Mouse (Mus musculus): Measurements from ENCODE around the gene Cers6. TPM values are rescaled to one million over a fixed set of nuclear protein-coding genes. Genes with fewer than 3 reads are reported as not detected.

Cers6 gene
- polyA plus RNA-seq, 1 experiment from 2014 or later: 28.8 TPM

DNA sequence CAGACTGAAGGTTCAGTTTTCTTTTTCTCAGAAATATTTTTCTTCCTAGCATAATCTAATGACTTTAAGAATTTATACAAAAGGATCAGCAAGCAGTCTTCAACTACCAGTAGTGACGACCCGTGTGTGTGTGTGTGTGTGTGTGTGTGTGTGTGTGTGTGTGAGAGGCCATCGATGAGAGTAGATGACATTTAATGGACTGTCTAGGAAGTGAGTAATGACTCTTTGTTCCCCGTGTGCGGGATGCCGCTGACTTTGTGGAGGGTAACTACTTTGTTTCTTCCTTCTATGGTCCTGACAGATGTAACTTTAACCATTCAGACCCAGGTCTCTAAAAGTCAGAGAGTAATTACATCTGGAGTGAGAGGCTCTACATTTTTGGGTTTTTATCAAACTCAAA is 2.3 kb downstream of the Cers6 start:
- DNase-seq (ENCODE audit: low spot score): no peak
- Histone ChIP-seq H3K27me3 (ENCODE audit: insufficient read depth, poor library complexity, severe bottlenecking) (peaks cover 5% of the 10 kb centered on the region; the same call in 1 of the 2 replicates), H3K9me3 (no peaks in the 10 kb centered on the region), H3K4me1 (peaks cover 31% of the 10 kb centered on the region), H3K36me3 (no peaks in the 10 kb centered on the region), H3K27ac (no peak overlapping the region), H3K4me3 (peak overlapping the region; percentile 74)
- 65% methylated on average over 6 of the region's 6 CpGs for WGBS

DNA sequence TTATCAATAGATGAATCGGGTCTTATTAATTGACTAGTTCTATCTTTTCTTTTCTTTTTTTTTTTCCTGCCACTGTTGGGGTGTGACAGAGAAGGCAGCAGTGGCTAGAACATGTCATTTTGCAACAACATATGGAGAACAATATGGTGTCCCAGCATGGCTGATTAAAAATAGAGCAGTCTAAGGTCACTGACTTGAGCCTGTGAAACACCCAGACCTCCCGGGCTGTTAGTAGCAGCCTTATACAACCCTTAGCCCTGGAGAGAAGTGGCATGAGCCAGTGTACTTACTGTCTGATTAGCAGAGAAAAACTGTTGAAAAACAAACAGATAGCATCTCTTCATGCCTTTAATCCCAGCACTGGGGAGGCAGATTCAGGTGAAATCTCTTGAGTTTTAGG is 3.1 kb downstream of the Cers6 start:
- Histone ChIP-seq H3K4me3 (no peak overlapping the region), H3K27me3 (ENCODE audit: insufficient read depth, poor library complexity, severe bottlenecking) (peaks cover 5% of the 10 kb centered on the region; the same call in 1 of the 2 replicates), H3K36me3 (no peaks in the 10 kb centered on the region), H3K4me1 (peaks cover 33% of the 10 kb centered on the region), H3K9me3 (no peaks in the 10 kb centered on the region), H3K27ac (no peak overlapping the region)
- WGBS: 74% methylated on average over 2 of the region's 2 CpGs
- DNase-seq (ENCODE audit: low spot score): no peak

DNA sequence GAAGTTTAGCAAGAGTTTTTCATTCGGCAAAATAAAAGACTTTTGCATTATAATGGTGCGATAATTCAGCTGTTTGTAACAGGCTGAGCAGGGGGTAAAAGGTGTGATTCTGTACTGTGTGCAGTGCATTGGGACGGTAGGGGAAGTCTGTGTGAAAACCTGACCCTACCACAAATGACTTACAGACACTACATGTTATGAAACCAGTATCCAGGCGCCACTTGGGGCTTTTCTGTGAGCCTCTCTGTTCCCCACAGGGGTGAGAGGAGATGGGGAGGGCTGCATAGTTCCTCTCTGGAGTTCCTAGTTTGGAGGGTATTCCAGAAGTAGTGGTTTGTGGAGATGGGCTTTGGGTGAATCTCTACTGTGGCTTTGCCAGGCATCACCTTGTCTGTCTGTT is 5.9 kb downstream of the Cers6 start:
- no peaks in the 10 kb centered on the region for H3K9me3 ChIP-seq
- no peak overlapping the region for H3K27ac ChIP-seq
- H3K36me3 ChIP-seq: no peaks in the 10 kb centered on the region
- no peaks in the 10 kb centered on the region for H3K27me3 ChIP-seq (ENCODE audit: insufficient read depth, poor library complexity, severe bottlenecking)
- H3K4me1 ChIP-seq: peaks cover 47% of the 10 kb centered on the region
- WGBS: 70% methylated on average over 4 of the region's 4 CpGs
- H3K4me3 ChIP-seq: no peak overlapping the region
- DNase-seq (ENCODE audit: low spot score): no peak

DNA sequence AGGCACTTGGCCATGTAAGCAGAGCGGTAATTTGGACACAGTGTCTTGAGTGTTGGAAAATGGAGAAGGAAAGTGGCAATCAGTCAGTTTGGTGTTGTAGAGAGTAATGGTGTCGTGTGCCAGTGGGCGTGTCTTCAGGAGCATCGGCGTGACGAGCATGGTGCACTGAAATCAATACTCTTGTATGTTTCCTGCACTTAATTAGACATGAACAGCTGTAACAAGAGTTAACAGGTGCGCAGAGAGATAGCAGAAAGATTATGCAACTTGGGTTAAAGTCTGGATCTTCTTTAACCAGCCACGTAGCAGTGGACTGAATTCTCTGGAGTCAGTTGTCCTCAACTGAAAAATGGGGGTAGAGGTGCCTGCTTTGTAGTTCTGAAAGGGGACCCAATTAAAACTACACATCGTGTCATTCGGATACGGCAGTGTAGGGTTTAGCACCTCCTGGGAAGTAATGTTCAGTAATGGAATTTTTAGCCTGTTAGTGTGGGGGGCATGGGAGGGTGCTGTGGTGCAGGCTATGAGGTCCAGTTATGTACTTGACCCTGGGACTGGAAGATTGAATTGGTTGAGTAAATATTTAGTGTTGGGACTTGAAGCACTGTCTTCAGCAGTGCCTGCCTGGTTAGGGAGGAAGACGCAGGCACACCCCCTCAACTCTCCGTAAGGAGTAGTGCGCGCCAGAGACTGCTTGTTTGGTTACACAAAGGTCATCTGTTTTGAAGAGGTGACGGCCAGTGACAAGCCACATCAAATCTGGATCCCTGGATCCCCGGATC is 9.9 kb downstream of the Cers6 start:
- Histone ChIP-seq H3K27me3 (ENCODE audit: insufficient read depth, poor library complexity, severe bottlenecking) (no peaks in the 10 kb centered on the region), H3K4me1 (peaks cover 62% of the 10 kb centered on the region), H3K27ac (peak overlapping the region; percentile 60; the same call in 1 of the 2 replicates), H3K36me3 (no peaks in the 10 kb centered on the region), H3K9me3 (no peaks in the 10 kb centered on the region), H3K4me3 (no peak overlapping the region)
- DNase-seq (ENCODE audit: low spot score): no peak
- WGBS: 82% methylated on average over 17 of the region's 17 CpGs

DNA sequence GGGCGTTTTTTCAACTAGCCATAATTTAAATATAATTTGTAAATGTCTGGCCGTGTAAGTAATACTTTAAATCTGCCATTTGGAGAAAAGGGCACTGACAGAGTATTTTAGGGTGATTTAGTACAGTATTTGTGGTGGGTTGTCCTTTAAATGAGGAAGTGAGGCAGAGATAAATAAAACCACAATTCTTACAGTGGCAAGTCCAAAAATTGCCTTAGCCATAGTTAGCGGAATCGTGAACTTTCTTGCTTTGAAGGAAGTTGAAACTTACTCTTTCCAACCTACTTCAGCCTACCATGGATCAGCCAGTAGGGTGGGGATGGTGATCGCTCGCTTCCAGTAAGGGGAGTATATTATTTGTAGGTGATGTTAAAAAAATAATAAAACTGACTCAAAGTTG is 11.8 kb downstream of the Cers6 start:
- Histone ChIP-seq H3K36me3 (no peaks in the 10 kb centered on the region), H3K27ac (no peak overlapping the region), H3K27me3 (ENCODE audit: insufficient read depth, poor library complexity, severe bottlenecking) (no peaks in the 10 kb centered on the region), H3K4me3 (no peak overlapping the region), H3K9me3 (no peaks in the 10 kb centered on the region), H3K4me1 (peaks cover 53% of the 10 kb centered on the region)
- DNase-seq (ENCODE audit: low spot score): no peak
- WGBS: 86% methylated on average over 6 of the region's 6 CpGs

DNA sequence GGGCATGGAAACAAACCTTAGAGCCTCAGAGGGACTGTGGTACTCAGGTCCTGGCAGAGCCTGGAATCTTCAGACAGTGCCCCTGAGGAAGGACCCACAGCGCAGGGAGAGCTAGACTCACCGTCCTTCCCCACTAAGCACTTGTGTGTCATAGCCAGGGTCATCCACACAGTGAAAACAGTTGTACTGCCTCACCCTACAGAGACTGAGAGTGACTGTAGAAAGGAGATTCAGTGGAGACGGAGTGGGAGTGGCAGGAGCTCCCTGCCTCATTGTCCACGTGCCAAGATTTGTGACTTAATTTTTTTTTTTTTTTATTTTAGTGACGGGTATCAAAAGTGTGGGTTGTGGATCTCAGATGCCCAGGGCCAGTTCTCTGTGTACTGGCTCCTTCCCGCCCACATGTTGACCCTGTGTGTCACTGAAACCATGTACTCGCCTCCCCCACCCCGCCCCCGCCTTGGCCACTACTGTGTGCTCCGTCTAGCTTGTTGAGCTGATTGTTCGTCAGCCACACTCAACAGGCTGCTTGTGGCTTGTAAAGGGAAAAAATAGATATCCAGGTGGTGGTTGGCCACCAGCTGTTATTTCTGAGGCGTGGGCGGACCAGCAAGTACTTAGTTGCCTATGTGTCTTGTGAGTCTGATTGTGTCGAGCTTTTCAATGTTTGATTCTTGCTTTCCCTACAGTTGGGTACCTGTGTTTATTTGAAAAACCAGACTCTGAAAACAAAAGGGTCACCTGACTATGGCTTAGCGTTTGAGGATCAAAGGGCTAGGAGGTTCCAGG is 12.6 kb downstream of the Cers6 start:
- Histone ChIP-seq H3K36me3 (peaks cover 3% of the 10 kb centered on the region; the same call in 1 of the 2 replicates), H3K4me1 (peaks cover 48% of the 10 kb centered on the region), H3K9me3 (no peaks in the 10 kb centered on the region), H3K27me3 (ENCODE audit: insufficient read depth, poor library complexity, severe bottlenecking) (no peaks in the 10 kb centered on the region), H3K27ac (peak overlapping the region; percentile 72), H3K4me3 (peak overlapping the region; percentile 22; the same call in 1 of the 2 replicates)
- peak; percentile 81 for DNase-seq (ENCODE audit: low spot score)
- 47% methylated on average over 15 of the region's 15 CpGs for WGBS

DNA sequence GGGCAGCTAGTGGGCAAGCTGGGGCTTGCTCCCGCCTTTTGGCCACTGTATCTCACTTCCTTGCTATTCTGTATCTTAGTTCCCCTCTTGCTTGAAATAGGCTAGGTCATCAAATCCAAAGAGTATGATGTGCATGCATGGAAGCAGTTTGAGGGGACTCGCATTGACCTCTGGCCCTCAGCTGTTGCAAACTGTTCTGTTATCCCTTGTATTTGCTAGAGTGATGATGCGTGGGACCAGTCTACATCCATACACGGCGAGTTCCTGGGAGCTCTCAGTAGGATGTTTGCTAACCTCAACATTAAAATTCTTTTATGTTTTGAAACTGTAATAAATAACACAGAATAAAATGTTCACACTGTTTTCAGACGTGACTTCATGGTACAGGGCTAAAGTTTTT is 13.3 kb downstream of the Cers6 start:
- Histone ChIP-seq H3K4me3 (0 out of 2 replicates have a peak overlapping the region, but pooled peaks have one; percentile 22), H3K27me3 (ENCODE audit: insufficient read depth, poor library complexity, severe bottlenecking) (no peaks in the 10 kb centered on the region), H3K36me3 (peaks cover 6% of the 10 kb centered on the region; the same call in 1 of the 2 replicates), H3K27ac (peak overlapping the region; percentile 72), H3K9me3 (no peaks in the 10 kb centered on the region), H3K4me1 (peaks cover 47% of the 10 kb centered on the region)
- DNase-seq (ENCODE audit: low spot score): no peak
- WGBS: 83% methylated on average over 6 of the region's 6 CpGs

DNA sequence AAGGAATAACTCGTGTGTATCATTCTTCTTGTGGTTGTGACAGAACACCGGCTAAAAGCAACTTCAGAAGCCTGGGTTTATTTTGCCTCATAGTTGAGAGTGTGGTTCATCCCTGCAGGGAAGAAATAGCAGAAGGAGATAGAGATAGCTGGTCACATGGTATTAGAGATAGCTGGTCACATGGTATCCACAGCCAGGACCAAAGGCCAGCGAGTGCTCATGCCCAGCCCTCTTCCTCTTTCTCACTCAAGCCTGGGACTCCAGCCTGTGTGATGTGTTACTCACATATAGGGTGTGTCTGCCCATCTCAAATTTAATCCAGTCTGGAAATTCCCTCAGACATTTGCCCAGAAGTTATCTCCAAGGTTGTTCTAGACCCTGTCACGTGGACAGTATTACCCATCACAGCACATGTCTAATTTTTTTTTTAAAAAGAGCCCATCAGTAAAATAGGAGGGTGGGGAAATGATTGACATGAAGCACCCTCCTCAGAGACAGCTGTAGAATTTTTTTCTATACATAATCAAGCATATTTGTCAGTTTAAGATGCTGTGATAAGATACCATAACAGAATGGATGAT is 17.9 kb downstream of the Cers6 start:
- H3K4me1 ChIP-seq: peaks cover 12% of the 10 kb centered on the region
- 81% methylated on average over 4 of the region's 4 CpGs for WGBS
- peaks cover 6% of the 10 kb centered on the region; the same call in 1 of the 2 replicates for H3K36me3 ChIP-seq
- H3K27me3 ChIP-seq (ENCODE audit: insufficient read depth, poor library complexity, severe bottlenecking): no peaks in the 10 kb centered on the region
- no peak overlapping the region for H3K27ac ChIP-seq
- H3K9me3 ChIP-seq: no peaks in the 10 kb centered on the region
- no peak for DNase-seq (ENCODE audit: low spot score)
- no peak overlapping the region for H3K4me3 ChIP-seq

DNA sequence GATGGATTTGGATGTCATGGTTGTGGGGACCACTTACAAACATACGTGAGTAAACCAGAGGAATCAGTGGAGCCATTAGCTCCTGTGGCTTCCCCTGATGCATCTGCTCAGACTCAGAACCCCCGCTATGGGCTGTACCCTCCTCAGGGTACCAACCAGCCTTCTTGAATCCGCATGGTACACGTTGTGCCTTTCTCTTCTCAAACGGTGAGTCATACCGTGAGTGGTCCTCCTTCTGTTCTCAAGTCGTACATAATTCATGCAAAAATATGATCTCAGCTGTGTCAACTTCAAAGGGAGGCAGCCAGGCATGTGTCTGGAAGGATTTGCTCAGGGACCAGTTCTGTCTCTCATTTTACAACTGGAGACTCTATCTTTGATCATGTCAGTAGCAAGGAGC is 23.3 kb downstream of the Cers6 start:
- Histone ChIP-seq H3K9me3 (no peaks in the 10 kb centered on the region), H3K4me3 (no peak overlapping the region), H3K4me1 (peaks cover 30% of the 10 kb centered on the region), H3K36me3 (no peaks in the 10 kb centered on the region), H3K27me3 (ENCODE audit: insufficient read depth, poor library complexity, severe bottlenecking) (no peaks in the 10 kb centered on the region), H3K27ac (no peak overlapping the region)
- no peak for DNase-seq (ENCODE audit: low spot score)
- 81% methylated on average over 7 of the region's 7 CpGs for WGBS

DNA sequence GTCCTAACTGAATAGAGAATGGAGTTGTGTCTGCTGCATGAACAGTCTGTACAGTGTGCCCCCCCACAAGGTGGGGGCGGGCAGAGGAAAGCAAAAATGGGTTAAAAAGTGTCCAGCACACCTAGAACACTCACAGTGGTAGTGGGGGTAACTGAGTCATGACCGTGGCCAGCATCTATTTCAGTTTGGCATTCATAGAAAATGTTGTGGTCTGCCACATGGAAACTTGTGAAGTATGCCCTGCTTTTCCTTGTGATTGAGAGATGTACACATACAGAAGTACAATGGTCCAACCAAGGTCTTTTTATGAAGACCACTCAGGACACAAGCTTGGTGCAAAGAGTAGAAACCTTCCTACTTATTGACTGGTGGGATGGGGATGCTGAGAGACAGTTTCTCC is 24.0 kb downstream of the Cers6 start:
- Histone ChIP-seq H3K36me3 (no peaks in the 10 kb centered on the region), H3K4me3 (no peak overlapping the region), H3K27me3 (ENCODE audit: insufficient read depth, poor library complexity, severe bottlenecking) (no peaks in the 10 kb centered on the region), H3K4me1 (peaks cover 33% of the 10 kb centered on the region), H3K27ac (no peak overlapping the region), H3K9me3 (no peaks in the 10 kb centered on the region)
- 80% methylated on average over 2 of the region's 2 CpGs for WGBS
- no peak for DNase-seq (ENCODE audit: low spot score)

DNA sequence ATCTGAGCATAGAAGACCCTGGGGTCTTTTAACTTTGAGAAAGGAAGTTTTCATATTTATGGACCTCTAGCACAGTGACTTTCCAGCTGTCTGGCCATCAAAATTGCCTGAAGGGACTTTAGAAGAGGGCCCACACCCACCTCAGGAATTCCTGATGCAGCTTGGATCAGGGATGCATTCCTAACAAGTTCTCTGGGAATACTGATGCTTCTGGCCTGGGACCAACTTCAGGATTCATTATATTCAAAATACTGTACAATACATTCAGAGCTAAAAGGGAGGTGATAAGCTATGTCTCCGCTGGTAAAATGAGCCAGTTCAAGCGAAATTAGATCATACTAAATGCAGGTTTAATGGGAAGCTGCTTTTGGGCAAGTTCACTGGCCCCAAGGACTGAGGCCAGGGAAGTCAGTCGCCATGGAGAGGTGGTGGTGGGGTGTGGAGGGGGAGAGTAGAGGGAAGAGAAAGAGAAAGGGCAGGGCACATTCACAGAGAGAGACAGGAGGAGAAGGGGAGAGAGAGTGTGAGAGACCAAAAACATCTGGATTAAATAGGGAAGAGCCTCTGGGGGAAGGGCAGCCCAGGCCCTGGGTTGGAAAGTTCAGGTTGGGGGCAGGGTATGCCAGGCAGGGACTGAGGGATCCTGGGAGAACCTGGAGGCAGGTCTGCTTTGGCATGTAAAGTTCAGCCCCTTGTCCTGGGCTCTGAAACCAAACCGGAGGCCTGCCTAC is 24.7 kb downstream of the Cers6 start:
- no peak for DNase-seq (ENCODE audit: low spot score)
- no peak overlapping the region for H3K27ac ChIP-seq

DNA sequence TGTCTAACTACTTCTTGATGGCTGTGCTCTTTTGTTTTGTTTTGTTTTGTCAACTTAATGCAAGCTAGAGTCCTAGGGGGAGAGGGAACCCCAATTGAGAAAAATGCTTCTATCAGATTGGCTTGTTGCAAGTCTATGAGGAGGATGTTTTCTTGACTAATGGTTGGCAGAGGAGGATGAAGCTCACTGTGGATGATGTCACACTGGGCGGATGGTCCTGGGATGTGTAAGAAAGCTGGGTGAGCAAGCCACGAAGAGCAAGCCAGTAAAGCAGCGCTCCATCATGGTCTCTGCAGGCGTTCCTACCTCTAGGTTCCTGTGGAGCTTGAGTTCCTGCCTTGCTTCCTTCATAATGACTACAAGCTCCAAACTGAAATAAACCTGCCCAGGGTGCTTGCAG is 25.4 kb downstream of the Cers6 start:
- no peaks in the 10 kb centered on the region for H3K27me3 ChIP-seq (ENCODE audit: insufficient read depth, poor library complexity, severe bottlenecking)
- H3K4me3 ChIP-seq: no peak overlapping the region
- no peak for DNase-seq (ENCODE audit: low spot score)
- no peaks in the 10 kb centered on the region for H3K9me3 ChIP-seq
- H3K4me1 ChIP-seq: peaks cover 33% of the 10 kb centered on the region
- no peaks in the 10 kb centered on the region for H3K36me3 ChIP-seq
- 91% methylated on average over 4 of the region's 4 CpGs for WGBS
- no peak overlapping the region for H3K27ac ChIP-seq

More for the DNA sequence above, 24.7 kb downstream of the Cers6 start:
- WGBS: 45% methylated on average over 4 of the region's 4 CpGs
- H3K27me3 ChIP-seq (ENCODE audit: insufficient read depth, poor library complexity, severe bottlenecking): no peaks in the 10 kb centered on the region
- H3K36me3 ChIP-seq: no peaks in the 10 kb centered on the region
- H3K9me3 ChIP-seq: no peaks in the 10 kb centered on the region
- H3K4me1 ChIP-seq: peaks cover 33% of the 10 kb centered on the region
- no peak overlapping the region for H3K4me3 ChIP-seq
